Mouse (Mus musculus) embryo, embryonic 11 days (tissue): ENCODE measurements around the gene Rbm28.
"Not testable (repeated sequence)": the region's sequence is repeated elsewhere in the genome, so short reads cannot be mapped to it uniquely, and the experiment has no call there.

Experiments used
- DNase-seq: peaks from one replicate; pipeline ENCODE4 v3.0.0-alpha.2; 2015

Rbm28 gene

GRCm38 (mm10) chr6:29193961-29194750 is 29.4 kb upstream of the Rbm28 start:
- no peak for DNase-seq

- DNase-seq: no peak
Measured at GRCm38 (mm10) chr6:29187936-29188335, 23.1 kb upstream of the Rbm28 start.

- DNase-seq: no peak
Measured at GRCm38 (mm10) chr6:29179843-29180242, 15.0 kb upstream of the Rbm28 start.

GRCm38 (mm10) chr6:29178888-29179658 is 14.3 kb upstream of the Rbm28 start, which contains the start of gene Prrt4:
Gene Prrt4, minus strand, starts transcription at chr6:29179584.
- peak; percentile 77 for DNase-seq

- DNase-seq: peak; percentile 33
Measured at GRCm38 (mm10) chr6:29177901-29178879, 13.4 kb upstream of the Rbm28 start.

GRCm38 (mm10) chr6:29175113-29175512 is 10.3 kb upstream of the Rbm28 start:
- DNase-seq: no peak

- peak; percentile 50 for DNase-seq
Measured at GRCm38 (mm10) chr6:29174368-29174767, 9.6 kb upstream of the Rbm28 start.

- peak; percentile 93 for DNase-seq
Measured at GRCm38 (mm10) chr6:29170952-29171388, 6.2 kb upstream of the Rbm28 start.

GRCm38 (mm10) chr6:29170063-29170921 is 5.5 kb upstream of the Rbm28 start:
- DNase-seq: peak; percentile 63

- peak; percentile 22 for DNase-seq
Measured at GRCm38 (mm10) chr6:29169675-29170062, 4.9 kb upstream of the Rbm28 start.

GRCm38 (mm10) chr6:29168871-29169270 is 4.1 kb upstream of the Rbm28 start:
- no peak for DNase-seq

GRCm38 (mm10) chr6:29166196-29166595 is 1.4 kb upstream of the Rbm28 start:
- DNase-seq: peak; percentile 78

- not testable (repeated sequence) for DNase-seq
Measured at GRCm38 (mm10) chr6:29161291-29161690, 3.5 kb downstream of the Rbm28 start.

- no peak for DNase-seq
Measured at GRCm38 (mm10) chr6:29160786-29161185, 4.0 kb downstream of the Rbm28 start.

GRCm38 (mm10) chr6:29156326-29156725 is 8.5 kb downstream of the Rbm28 start:
- DNase-seq: no peak

GRCm38 (mm10) chr6:29150001-29150400 is 14.8 kb downstream of the Rbm28 start:
- DNase-seq: no peak

- DNase-seq: no peak
Measured at GRCm38 (mm10) chr6:29147407-29148010, 17.3 kb downstream of the Rbm28 start.

GRCm38 (mm10) chr6:29146641-29147040 is 18.2 kb downstream of the Rbm28 start:
- DNase-seq: no peak

- DNase-seq: no peak
Measured at GRCm38 (mm10) chr6:29145456-29146307, 19.1 kb downstream of the Rbm28 start.

GRCm38 (mm10) chr6:29144971-29145370 is 19.8 kb downstream of the Rbm28 start:
- no peak for DNase-seq
